Mouse (Mus musculus): ENCODE measurements around the gene Lpcat1.
A peak's percentile ranks its signal among the peaks of the same experiment; 100 is the strongest.

Lpcat1 gene

GRCm38 (mm10) chr13:73484171-73484570, 17.2 kb downstream of the Lpcat1 start:
- peak; percentile 75 for TF ChIP-seq GATA4 (IDR thresholded peaks at IDR 0.05; ENCODE audit: insufficient replicate concordance, low read length)

- peak; percentile 24; the same call in 1 of the 2 replicates for TF ChIP-seq GATA4 (IDR thresholded peaks at IDR 0.05; ENCODE audit: insufficient replicate concordance, low read length)
Measured at GRCm38 (mm10) chr13:73488105-73488504, 21.1 kb downstream of the Lpcat1 start.

GRCm38 (mm10) chr13:73488707-73489106, 21.7 kb downstream of the Lpcat1 start:
- TF ChIP-seq GATA4 (IDR thresholded peaks at IDR 0.05; ENCODE audit: insufficient replicate concordance, low read length): no peak

- TF ChIP-seq GATA4 (IDR thresholded peaks at IDR 0.05; ENCODE audit: insufficient replicate concordance, low read length): no peak
Measured at GRCm38 (mm10) chr13:73489986-73490385, 23.0 kb downstream of the Lpcat1 start.

- TF ChIP-seq GATA4 (IDR thresholded peaks at IDR 0.05; ENCODE audit: insufficient replicate concordance, low read length): no peak
Measured at GRCm38 (mm10) chr13:73490564-73491170, 23.7 kb downstream of the Lpcat1 start.

GRCm38 (mm10) chr13:73493183-73493582, 26.2 kb downstream of the Lpcat1 start:
- TF ChIP-seq GATA4 (IDR thresholded peaks at IDR 0.05; ENCODE audit: insufficient replicate concordance, low read length): no peak

GRCm38 (mm10) chr13:73494528-73494927, 27.5 kb downstream of the Lpcat1 start:
- TF ChIP-seq GATA4 (IDR thresholded peaks at IDR 0.05; ENCODE audit: insufficient replicate concordance, low read length): no peak

GRCm38 (mm10) chr13:73496137-73496536, 29.1 kb downstream of the Lpcat1 start:
- TF ChIP-seq GATA4 (IDR thresholded peaks at IDR 0.05; ENCODE audit: insufficient replicate concordance, low read length): no peak

GRCm38 (mm10) chr13:73499893-73500604, 33.1 kb downstream of the Lpcat1 start:
- peak; percentile 44; the same call in 1 of the 2 replicates for TF ChIP-seq GATA4 (IDR thresholded peaks at IDR 0.05; ENCODE audit: insufficient replicate concordance, low read length)

- no peak for TF ChIP-seq GATA4 (IDR thresholded peaks at IDR 0.05; ENCODE audit: insufficient replicate concordance, low read length)
Measured at GRCm38 (mm10) chr13:73502719-73503118, 35.7 kb downstream of the Lpcat1 start.

GRCm38 (mm10) chr13:73505686-73506467, 38.9 kb downstream of the Lpcat1 start:
- TF ChIP-seq GATA4 (IDR thresholded peaks at IDR 0.05; ENCODE audit: insufficient replicate concordance, low read length): no peak

- TF ChIP-seq GATA4 (IDR thresholded peaks at IDR 0.05; ENCODE audit: insufficient replicate concordance, low read length): no peak
Measured at GRCm38 (mm10) chr13:73508817-73509550, 42.0 kb downstream of the Lpcat1 start.

GRCm38 (mm10) chr13:73509869-73510268, 42.9 kb downstream of the Lpcat1 start:
- TF ChIP-seq GATA4 (IDR thresholded peaks at IDR 0.05; ENCODE audit: insufficient replicate concordance, low read length): no peak

- no peak for TF ChIP-seq GATA4 (IDR thresholded peaks at IDR 0.05; ENCODE audit: insufficient replicate concordance, low read length)
Measured at GRCm38 (mm10) chr13:73512776-73513673, 46.0 kb downstream of the Lpcat1 start.

Data from liver, adult (tissue).